Mouse (Mus musculus) hindbrain, embryonic 12.5 days (tissue): ENCODE results near the gene Tekt4. TPM values are rescaled to one million over a fixed set of nuclear protein-coding genes. Genes with fewer than 3 reads are reported as not detected.

Experiments used
- polyA plus RNA-seq: library from polyadenylated mRNA; unstranded; fragments of >200 nt; fragmentation: Nextera tagmentation; extraction: Ambion mirVana; gene quantifications from 2 replicates; pipeline ENCODE4 v1.2.1, GENCODE M21; 2016

The Tekt4 gene
- polyA plus RNA-seq, 1 experiment from 2014 or later, result 1.0 TPM

Other genes with a start within 250 kb of the Tekt4 start
- gene Gnptg, start 214.5 kb upstream of the Tekt4 start, polyA plus RNA-seq, result 59.4 and 59.5 TPM in 2 replicates
- gene Tsr3, start 214.4 kb upstream of the Tekt4 start, polyA plus RNA-seq, result 60.0 and 61.8 TPM in 2 replicates
- 5.5 and 5.9 TPM in 2 replicates for gene Baiap3, start 198.3 kb upstream of the Tekt4 start, polyA plus RNA-seq
- 713 and 760 TPM in 2 replicates for gene Ube2i, start 180.0 kb upstream of the Tekt4 start, polyA plus RNA-seq
- not detected in 2 replicates for gene Prss34, start 156.2 kb upstream of the Tekt4 start, polyA plus RNA-seq
- gene Prss28, start 146.0 kb upstream of the Tekt4 start, polyA plus RNA-seq, result not detected in 2 replicates
- gene Prss29, start 136.0 kb upstream of the Tekt4 start, polyA plus RNA-seq, result not detected in 2 replicates
- gene Tpsab1, start 109.1 kb upstream of the Tekt4 start, polyA plus RNA-seq, result not detected in 2 replicates
- not detected in 2 replicates for gene Tpsb2, start 88.3 kb upstream of the Tekt4 start, polyA plus RNA-seq
- 0.86 TPM in 1 of 2 replicates, not detected in the other for gene Tpsg1, start 85.3 kb upstream of the Tekt4 start, polyA plus RNA-seq
- gene Cacna1h, start 20.8 kb upstream of the Tekt4 start, polyA plus RNA-seq, result 12.5 and 12.7 TPM in 2 replicates
- 0.14 TPM in 1 of 2 replicates, not detected in the other for gene Sstr5, start 42.7 kb downstream of the Tekt4 start, polyA plus RNA-seq
- gene Sox8, start 116.1 kb downstream of the Tekt4 start, polyA plus RNA-seq, result 11.8 and 12.7 TPM in 2 replicates
- 25.7 and 26.2 TPM in 2 replicates for gene Lmf1, start 124.5 kb downstream of the Tekt4 start, polyA plus RNA-seq